Mouse (Mus musculus) neural tube, embryonic 12.5 days (tissue): ENCODE data around the gene Styxl1. TPM values are rescaled to one million over a fixed set of nuclear protein-coding genes. Genes with fewer than 3 reads are reported as not detected.

Experiments used
- ATAC-seq: fragments of 200-750 bp; cut with Nextera tagmentation; 2 replicates; pipeline ENCODE4 v1.8.0; 2017; ENCODE audit warnings: low read depth, mild to moderate bottlenecking, moderate TSS enrichment, moderate library complexity; ENCODE audit not compliant: low FRiP score
- H3K27ac ChIP-seq: fragments of 300-500 bp; sonication (generic); 2 replicates; pipeline ENCODE4 v1.5.1; 2016
- H3K27me3 ChIP-seq: fragments of 300-500 bp; sonication (generic); replicated peaks from 2 replicates; pipeline ENCODE4 v1.6.1; 2016; ENCODE audit warnings: mild to moderate bottlenecking
- H3K36me3 ChIP-seq: fragments of 300-500 bp; sonication (generic); 2 replicates; pipeline ENCODE4 v1.6.1; 2016; ENCODE audit warnings: mild to moderate bottlenecking
- H3K4me1 ChIP-seq: fragments of 300-500 bp; sonication (generic); 2 replicates; pipeline ENCODE4 v1.6.1; 2016
- H3K4me2 ChIP-seq: fragments of 300-500 bp; sonication (generic); replicated peaks from 2 replicates; pipeline ENCODE4 v1.6.1; 2016; ENCODE audit warnings: mild to moderate bottlenecking
- H3K4me3 ChIP-seq: fragments of 300-500 bp; sonication (generic); 2 replicates; pipeline ENCODE4 v1.5.1; 2016
- H3K9ac ChIP-seq: fragments of 300-500 bp; sonication (generic); 2 replicates; pipeline ENCODE4 v1.6.1; 2016; ENCODE audit warnings: mild to moderate bottlenecking
- H3K9me3 ChIP-seq: fragments of 300-500 bp; sonication (generic); 2 replicates; pipeline ENCODE4 v1.6.1; 2016; ENCODE audit warnings: mild to moderate bottlenecking
- WGBS: fragments of 180-500 bp; shearing (Covaris S2); methylation state at CpG from one replicate; pipeline ENCODE4 v1.1.7; 2016; 5-methylcytosine and 5-hydroxymethylcytosine counted together
- polyA plus RNA-seq: library from polyadenylated mRNA; unstranded; fragments of >200 nt; fragmentation: Nextera tagmentation; extraction: Ambion mirVana; gene quantifications from 2 replicates; pipeline ENCODE4 v1.2.1, GENCODE M21; 2016

Gene Styxl1
- polyA plus RNA-seq, 1 experiment from 2014 or later: 0.30 TPM

DNA sequence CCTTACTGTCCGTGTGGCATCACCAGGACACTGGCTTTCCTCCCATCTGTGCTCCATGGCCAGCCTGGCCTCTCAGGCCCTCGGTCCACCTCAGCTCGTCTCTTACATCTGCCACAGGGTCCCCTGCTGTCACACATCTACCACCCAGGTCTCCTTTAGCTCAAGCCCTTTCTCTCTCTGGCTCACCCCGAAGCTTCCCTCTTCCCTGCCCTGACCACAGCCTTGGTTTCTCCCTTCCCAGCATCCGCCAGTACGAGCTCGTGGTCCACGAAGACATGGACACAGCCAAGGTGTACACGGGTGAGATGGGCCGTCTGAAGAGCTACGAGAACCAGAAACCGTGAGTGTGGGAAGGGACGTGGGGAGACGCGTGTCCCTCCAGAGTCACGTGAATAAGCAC, 46.9 kb downstream of the Styxl1 start:
- peaks cover 83% of the 10 kb centered on the region for H3K36me3 ChIP-seq
- H3K4me2 ChIP-seq: no peak overlapping the region
- peaks cover 12% of the 10 kb centered on the region for H3K4me1 ChIP-seq
- H3K9me3 ChIP-seq: no peaks in the 10 kb centered on the region
- H3K27me3 ChIP-seq: no peaks in the 10 kb centered on the region
- ATAC-seq: no peak
- 96% methylated on average over 16 of the region's 16 CpGs for WGBS
- H3K27ac ChIP-seq: no peak overlapping the region
- no peak overlapping the region for H3K4me3 ChIP-seq
- H3K9ac ChIP-seq: no peak overlapping the region

DNA sequence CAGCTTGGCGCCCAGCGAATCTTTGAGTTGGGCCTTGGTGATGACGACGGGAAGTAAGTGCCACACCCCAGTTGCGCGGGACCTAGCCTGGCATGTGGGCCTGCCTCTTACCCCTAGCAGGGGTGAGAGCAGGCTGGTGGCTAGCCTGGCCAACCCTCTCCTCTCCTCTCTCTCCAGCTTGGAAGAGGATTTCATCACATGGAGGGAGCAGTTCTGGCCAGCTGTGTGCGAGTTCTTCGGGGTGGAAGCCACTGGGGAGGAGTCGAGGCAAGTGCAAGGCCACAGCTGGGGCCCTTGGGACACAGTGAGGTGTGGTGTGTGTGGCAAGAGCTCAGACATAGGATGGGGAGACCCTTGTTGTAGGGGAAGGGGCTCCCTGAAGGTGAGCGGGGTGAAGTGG, 47.3 kb downstream of the Styxl1 start:
- no peak overlapping the region for H3K9ac ChIP-seq
- no peak overlapping the region for H3K27ac ChIP-seq
- no peaks in the 10 kb centered on the region for H3K9me3 ChIP-seq
- no peak overlapping the region for H3K4me3 ChIP-seq
- no peaks in the 10 kb centered on the region for H3K27me3 ChIP-seq
- no peak for ATAC-seq
- H3K4me2 ChIP-seq: no peak overlapping the region
- peaks cover 79% of the 10 kb centered on the region for H3K36me3 ChIP-seq
- H3K4me1 ChIP-seq: peaks cover 16% of the 10 kb centered on the region
- WGBS: 92% methylated on average over 10 of the region's 10 CpGs

DNA sequence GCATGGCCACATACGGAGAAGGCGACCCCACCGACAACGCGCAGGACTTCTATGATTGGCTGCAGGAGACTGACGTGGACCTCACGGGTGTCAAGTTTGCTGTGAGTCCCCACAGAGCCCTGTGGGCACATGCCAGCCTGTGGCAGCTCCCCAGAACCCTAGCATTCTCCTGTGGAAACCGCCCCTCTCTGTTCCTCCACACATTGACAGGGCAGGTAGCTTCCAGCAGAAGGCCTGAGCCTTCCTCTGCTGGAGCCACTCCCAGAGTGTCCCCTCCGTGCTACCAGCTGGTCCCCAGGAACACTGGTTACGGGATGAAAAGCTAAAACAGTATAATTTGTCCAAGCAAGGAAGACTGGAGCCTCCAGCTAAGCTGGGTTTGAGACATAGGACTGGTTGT, 47.9 kb downstream of the Styxl1 start:
- H3K4me1 ChIP-seq: peaks cover 22% of the 10 kb centered on the region
- H3K9me3 ChIP-seq: no peaks in the 10 kb centered on the region
- WGBS: 93% methylated on average over 10 of the region's 10 CpGs
- ATAC-seq: no peak
- H3K4me3 ChIP-seq: no peak overlapping the region
- no peak overlapping the region for H3K9ac ChIP-seq
- no peak overlapping the region for H3K4me2 ChIP-seq
- H3K27me3 ChIP-seq: no peaks in the 10 kb centered on the region
- H3K36me3 ChIP-seq: peaks cover 72% of the 10 kb centered on the region
- H3K27ac ChIP-seq: no peak overlapping the region

DNA sequence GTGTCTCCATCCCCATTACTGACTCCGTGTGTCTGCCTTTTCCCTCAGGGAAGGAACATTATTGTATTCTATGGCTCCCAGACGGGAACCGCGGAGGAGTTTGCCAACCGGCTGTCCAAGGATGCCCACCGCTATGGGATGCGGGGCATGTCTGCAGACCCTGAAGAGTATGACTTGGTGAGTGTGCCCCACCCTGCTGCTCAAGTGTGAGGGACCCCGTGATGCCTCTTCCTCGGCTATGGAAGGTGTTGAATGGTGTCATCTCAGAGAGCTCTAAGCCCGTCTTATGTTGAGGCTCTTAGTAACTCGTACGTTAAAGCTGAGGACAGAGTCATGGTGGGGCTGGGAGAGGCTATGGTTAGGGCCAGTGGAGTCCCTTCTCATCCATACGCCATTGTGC, 48.8 kb downstream of the Styxl1 start:
- Histone ChIP-seq H3K4me3 (no peak overlapping the region), H3K27ac (no peak overlapping the region), H3K27me3 (no peaks in the 10 kb centered on the region), H3K4me2 (no peak overlapping the region), H3K36me3 (peaks cover 63% of the 10 kb centered on the region), H3K4me1 (peaks cover 32% of the 10 kb centered on the region), H3K9ac (no peak overlapping the region), H3K9me3 (no peaks in the 10 kb centered on the region)
- 89% methylated on average over 13 of the region's 13 CpGs for WGBS
- ATAC-seq: no peak

DNA sequence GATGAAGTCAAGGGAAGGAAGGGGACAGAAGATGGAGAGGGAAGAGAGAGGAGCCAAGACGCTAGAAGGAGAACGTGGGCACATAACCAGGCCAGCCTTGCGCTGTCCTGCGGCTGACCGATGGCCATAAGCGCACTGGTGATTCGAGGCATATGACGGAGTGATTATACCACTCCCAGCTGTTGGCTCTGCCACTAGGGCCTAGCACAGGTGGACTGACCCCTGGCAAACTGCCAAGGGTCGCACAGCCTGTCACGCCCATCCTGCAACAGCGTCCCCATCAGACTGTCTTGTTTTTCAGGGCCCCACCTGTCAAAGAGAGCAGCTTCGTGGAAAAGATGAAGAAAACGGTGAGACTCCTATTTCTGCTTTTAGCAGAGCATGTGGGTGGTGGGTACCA, 49.8 kb downstream of the Styxl1 start:
- H3K36me3 ChIP-seq: peaks cover 53% of the 10 kb centered on the region
- 94% methylated on average over 13 of the region's 13 CpGs for WGBS

DNA sequence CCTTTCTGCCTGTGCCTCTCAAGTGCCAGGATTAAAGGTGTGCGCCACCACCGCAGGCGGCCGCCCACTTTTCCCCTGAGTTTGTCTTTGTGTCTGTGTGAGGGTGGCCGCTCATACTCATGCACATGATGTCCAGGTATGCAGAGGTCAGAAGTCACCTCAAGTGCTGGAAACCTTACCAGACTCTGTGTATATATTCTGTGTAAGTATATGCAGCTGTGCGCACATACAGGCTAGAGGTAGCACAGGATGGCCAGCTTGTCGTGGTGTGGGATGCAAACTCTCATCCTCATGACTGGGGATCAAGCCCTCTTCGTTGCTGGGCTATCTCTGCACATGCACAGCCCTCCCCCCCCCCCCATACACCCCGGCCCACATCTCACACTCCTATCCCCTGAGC, 50.3 kb downstream of the Styxl1 start:
- peaks cover 43% of the 10 kb centered on the region for H3K4me1 ChIP-seq
- H3K27ac ChIP-seq: no peak overlapping the region
- H3K9ac ChIP-seq: 0 out of 2 replicates have a peak overlapping the region, but pooled peaks have one; percentile 8
- no peak for ATAC-seq
- no peaks in the 10 kb centered on the region for H3K9me3 ChIP-seq
- no peak overlapping the region for H3K4me3 ChIP-seq
- H3K36me3 ChIP-seq: peaks cover 48% of the 10 kb centered on the region
- H3K4me2 ChIP-seq: no peak overlapping the region
- H3K27me3 ChIP-seq: no peaks in the 10 kb centered on the region
- 95% methylated on average over 9 of the region's 9 CpGs for WGBS

More for the DNA sequence above, 49.8 kb downstream of the Styxl1 start:
- Histone ChIP-seq H3K4me3 (no peak overlapping the region), H3K4me2 (no peak overlapping the region), H3K9me3 (no peaks in the 10 kb centered on the region), H3K27me3 (no peaks in the 10 kb centered on the region), H3K4me1 (peaks cover 40% of the 10 kb centered on the region), H3K27ac (no peak overlapping the region), H3K9ac (0 out of 2 replicates have a peak overlapping the region, but pooled peaks have one; percentile 8)
- ATAC-seq: no peak

DNA sequence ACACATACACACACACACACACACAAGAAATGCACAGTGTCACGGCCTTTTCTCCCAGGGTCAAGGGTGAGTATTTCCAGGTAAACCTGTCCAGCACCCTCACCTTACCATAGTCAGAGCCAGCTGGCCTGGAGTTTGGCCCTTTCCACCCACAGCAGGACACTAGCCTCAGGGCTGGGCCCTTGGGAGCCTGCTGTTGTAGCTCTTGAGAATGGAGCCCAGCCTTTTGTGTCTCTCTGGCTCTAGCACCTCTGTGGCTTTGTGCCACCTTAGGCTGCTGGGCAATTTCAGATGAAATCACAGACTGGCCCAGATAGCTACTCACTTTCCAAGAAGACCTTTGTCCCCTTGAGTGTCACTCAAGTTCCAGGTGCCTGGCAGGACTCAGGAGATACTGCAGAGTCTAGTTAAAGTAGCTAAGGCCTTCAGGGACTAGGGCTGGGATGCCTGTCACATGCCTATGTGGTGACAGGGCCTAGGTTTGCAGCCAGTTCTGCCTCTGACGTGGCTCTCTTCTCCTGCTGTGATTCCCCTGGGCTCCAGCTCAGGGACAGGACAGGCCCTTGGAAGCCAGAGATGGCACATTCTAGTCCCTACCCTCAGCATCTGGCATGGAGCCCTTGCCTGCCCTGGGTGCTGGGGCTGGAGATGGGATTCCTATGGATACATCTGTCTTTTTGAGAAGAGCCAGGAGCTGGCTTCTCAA, 51.4 kb downstream of the Styxl1 start:
- peak overlapping the region; percentile 60 for H3K4me2 ChIP-seq
- ATAC-seq: no peak
- no peak overlapping the region for H3K27ac ChIP-seq
- H3K9ac ChIP-seq: peak overlapping the region; percentile 54; the same call in 1 of the 2 replicates
- peaks cover 43% of the 10 kb centered on the region for H3K4me1 ChIP-seq
- H3K36me3 ChIP-seq: peaks cover 37% of the 10 kb centered on the region
- no peak overlapping the region for H3K4me3 ChIP-seq
- no peaks in the 10 kb centered on the region for H3K9me3 ChIP-seq
- H3K27me3 ChIP-seq: no peaks in the 10 kb centered on the region
- 74% methylated on average over 2 of the region's 2 CpGs for WGBS

DNA sequence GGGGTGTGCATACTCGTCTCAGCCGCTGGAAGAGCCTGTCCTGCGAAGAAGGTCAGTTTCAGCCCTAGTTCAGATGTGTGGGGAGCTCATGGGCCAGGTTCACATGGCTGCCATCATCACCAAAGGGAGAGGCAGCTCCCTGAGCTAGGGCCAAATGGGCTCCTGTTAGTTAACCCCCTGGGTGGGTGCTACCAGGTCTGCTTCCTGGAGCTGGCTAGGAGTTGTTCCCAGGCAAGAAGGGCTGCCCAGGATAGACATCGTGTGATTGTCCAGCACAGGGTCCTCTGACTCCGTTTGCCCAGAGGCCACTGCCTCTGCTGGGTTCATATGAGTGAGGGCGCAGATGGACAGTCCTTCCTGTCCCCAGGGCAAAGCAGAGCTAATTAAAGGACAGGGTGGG, 52.2 kb downstream of the Styxl1 start:
- 23% methylated on average over 6 of the region's 6 CpGs for WGBS
- ATAC-seq: no peak; the same call in 1 of the 2 replicates

DNA sequence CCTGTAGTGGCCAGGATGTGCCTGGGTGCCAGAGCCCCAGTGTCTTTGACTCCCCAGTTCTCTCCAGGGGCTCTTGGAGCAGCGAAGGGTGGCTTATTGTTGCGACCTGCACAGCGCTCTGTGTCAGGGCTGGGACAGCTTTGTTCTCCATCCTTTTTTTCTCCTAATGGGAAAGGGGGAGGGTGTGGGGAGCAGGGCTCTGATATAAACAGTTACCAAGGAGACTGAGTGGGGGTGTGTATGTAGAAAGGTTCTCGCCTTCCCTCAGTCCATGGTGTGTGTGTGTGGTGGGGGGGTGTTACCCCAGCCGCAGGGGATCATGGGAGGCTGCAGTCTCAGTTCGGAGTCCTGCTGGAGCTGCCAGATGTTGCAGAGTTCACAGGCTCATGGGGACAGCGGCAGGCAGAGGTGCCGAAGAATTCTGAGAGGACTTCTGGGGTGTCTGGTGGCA, 52.8 kb downstream of the Styxl1 start:
- peak overlapping the region; percentile 28 for H3K4me3 ChIP-seq

More for the DNA sequence above, 52.2 kb downstream of the Styxl1 start:
- peaks cover 29% of the 10 kb centered on the region for H3K36me3 ChIP-seq
- H3K9ac ChIP-seq: peak overlapping the region; percentile 54
- H3K4me3 ChIP-seq: peak overlapping the region; percentile 28
- H3K27ac ChIP-seq: peak overlapping the region; percentile 91
- H3K27me3 ChIP-seq: no peaks in the 10 kb centered on the region
- peaks cover 43% of the 10 kb centered on the region for H3K4me1 ChIP-seq
- H3K9me3 ChIP-seq: no peaks in the 10 kb centered on the region
- H3K4me2 ChIP-seq: peak overlapping the region; percentile 60

DNA sequence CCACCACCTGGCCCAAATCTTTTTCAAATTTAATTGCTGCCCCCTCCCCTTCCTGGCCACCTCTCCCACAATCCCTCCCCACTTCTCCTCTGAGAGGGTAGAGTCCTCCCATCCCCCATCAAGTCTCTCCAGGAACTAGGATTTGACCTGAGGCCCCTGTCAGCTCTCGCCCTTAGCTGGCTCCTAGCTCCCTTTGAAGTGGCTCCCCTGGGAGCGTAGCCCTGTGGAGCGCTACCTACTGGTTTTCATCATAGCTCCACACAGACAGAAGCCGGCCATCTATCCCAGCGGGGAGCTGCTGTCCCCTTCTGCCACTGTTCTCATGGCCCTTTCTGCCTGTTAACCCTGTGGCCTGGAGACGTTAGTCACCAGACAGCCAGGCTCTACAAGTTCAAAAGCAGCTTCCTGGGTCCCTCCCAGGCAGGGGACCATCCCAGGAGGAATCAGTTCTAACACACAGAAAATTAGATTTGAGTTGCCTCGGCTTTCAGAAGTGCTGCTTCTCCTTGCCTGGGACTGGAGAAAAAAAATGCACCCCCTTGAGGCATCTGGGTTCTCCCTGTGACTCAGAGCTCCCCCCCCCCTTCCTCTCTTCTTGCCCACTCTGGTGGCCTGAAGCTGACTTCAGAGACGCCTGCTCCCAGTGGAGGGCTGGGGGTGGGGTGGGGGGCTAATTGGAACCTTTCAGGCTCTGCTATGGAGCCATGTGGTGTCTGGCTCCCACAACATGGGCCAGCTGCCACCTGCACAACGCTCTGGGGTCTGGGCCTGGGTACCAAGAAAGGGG, 53.5 kb downstream of the Styxl1 start:
- peak; percentile 84 for ATAC-seq

More for the DNA sequence above, 52.8 kb downstream of the Styxl1 start:
- H3K9ac ChIP-seq: peak overlapping the region; percentile 54
- no peaks in the 10 kb centered on the region for H3K9me3 ChIP-seq
- peak overlapping the region; percentile 91 for H3K27ac ChIP-seq
- H3K4me1 ChIP-seq: peaks cover 43% of the 10 kb centered on the region
- peaks cover 24% of the 10 kb centered on the region for H3K36me3 ChIP-seq
- WGBS: 5% methylated on average over 8 of the region's 8 CpGs
- ATAC-seq: peak; percentile 92
- no peaks in the 10 kb centered on the region for H3K27me3 ChIP-seq
- H3K4me2 ChIP-seq: peak overlapping the region; percentile 60

DNA sequence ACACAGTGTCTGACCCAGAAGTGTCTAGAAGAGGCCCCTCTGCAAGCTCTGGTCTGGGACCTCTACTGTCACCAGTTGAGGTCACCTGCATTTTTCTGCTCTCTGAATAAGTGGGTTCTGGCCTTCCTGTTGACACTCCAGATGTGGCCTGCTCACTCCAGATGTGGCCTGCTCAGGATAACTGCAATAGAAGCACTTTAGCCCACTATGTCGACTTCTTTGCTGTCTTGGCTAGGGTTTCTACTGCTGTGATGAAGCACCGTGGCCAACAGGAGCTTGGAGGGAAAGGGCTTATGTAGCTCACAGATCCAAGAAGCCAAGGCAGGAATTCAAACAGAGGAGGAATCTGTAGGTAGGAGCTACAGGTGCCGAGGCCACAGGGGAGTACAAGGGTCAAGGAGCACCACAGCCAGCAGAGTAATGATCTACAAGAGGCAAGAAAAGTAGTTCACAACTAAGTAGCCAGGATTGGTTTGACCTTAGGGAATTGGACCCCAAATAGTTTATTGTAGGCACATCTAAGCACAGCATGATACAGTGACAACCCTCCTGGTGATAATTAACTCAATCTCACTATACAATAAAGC, 54.9 kb downstream of the Styxl1 start:
- Histone ChIP-seq H3K9ac (no peak overlapping the region), H3K4me3 (no peak overlapping the region), H3K36me3 (peaks cover 11% of the 10 kb centered on the region), H3K4me1 (peaks cover 43% of the 10 kb centered on the region), H3K27ac (no peak overlapping the region), H3K4me2 (no peak overlapping the region), H3K9me3 (no peaks in the 10 kb centered on the region), H3K27me3 (no peaks in the 10 kb centered on the region)
- WGBS: 72% methylated on average over 3 of the region's 3 CpGs
- no peak for ATAC-seq

More for the DNA sequence above, 53.5 kb downstream of the Styxl1 start:
- H3K4me2 ChIP-seq: peak overlapping the region; percentile 60
- H3K9ac ChIP-seq: peak overlapping the region; percentile 54
- peaks cover 18% of the 10 kb centered on the region for H3K36me3 ChIP-seq
- H3K27ac ChIP-seq: peak overlapping the region; percentile 91
- H3K4me3 ChIP-seq: peak overlapping the region; percentile 28; the same call in 1 of the 2 replicates
- WGBS: 3% methylated on average over 9 of the region's 9 CpGs
- peaks cover 43% of the 10 kb centered on the region for H3K4me1 ChIP-seq
- no peaks in the 10 kb centered on the region for H3K27me3 ChIP-seq
- no peaks in the 10 kb centered on the region for H3K9me3 ChIP-seq

DNA sequence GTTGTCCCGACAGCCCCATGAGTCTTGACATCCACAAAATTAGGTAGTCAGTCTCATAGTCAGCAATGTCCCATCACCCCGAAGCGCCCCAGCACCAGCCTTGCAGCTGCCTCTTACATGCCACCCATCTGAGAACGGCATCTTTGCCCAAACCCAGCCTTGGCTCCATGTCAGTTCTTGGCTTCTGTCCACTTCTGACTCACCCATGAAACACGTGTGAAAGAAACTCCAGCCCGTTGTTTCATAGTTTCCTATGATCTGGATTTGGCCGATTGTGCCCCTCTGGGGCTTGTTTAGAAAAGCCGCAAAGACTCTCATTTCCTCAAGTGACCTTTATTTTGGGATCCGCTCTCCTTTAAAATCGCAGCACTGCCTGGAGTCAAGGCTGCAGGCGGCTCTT, 56.1 kb downstream of the Styxl1 start:
- Histone ChIP-seq H3K4me2 (no peak overlapping the region), H3K4me1 (peaks cover 39% of the 10 kb centered on the region), H3K36me3 (peaks cover 17% of the 10 kb centered on the region), H3K27me3 (no peaks in the 10 kb centered on the region), H3K9me3 (no peaks in the 10 kb centered on the region), H3K27ac (no peak overlapping the region), H3K4me3 (no peak overlapping the region), H3K9ac (no peak overlapping the region)
- WGBS: 88% methylated on average over 11 of the region's 11 CpGs
- ATAC-seq: no peak
